Mouse (Mus musculus) thymus, adult 2 months (tissue): ENCODE data around the gene Mcl1. TPM values are rescaled to one million over a fixed set of nuclear protein-coding genes. Genes with fewer than 3 reads are reported as not detected.

Source experiments
- DNase-seq: peaks from one replicate; pipeline ENCODE4 v3.0.0; 2021
- H3K27ac ChIP-seq: fragments of 200-500 bp; 2 replicates; pipeline ENCODE4 v1.5.1; 2012; ENCODE audit warnings: low read length, control low read depth; ENCODE audit not compliant: control insufficient read depth, insufficient read depth
- H3K27me3 ChIP-seq: fragments of 200-500 bp; 2 replicates; pipeline ENCODE4 v1.6.1; 2012; ENCODE audit warnings: mild to moderate bottlenecking, low read length, moderate library complexity, mixed read lengths; ENCODE audit not compliant: control insufficient read depth, insufficient read depth
- H3K36me3 ChIP-seq: fragments of 200-500 bp; 2 replicates; pipeline ENCODE4 v1.6.1; 2012; ENCODE audit warnings: mild to moderate bottlenecking, low read length, moderate library complexity; ENCODE audit not compliant: control insufficient read depth, insufficient read depth
- H3K4me1 ChIP-seq: fragments of 200-500 bp; replicated peaks from 2 replicates; pipeline ENCODE4 v1.6.1; 2012; ENCODE audit warnings: low read length; ENCODE audit not compliant: control insufficient read depth, insufficient read depth
- H3K4me3 ChIP-seq: fragments of 200-500 bp; 2 replicates; pipeline ENCODE4 v1.5.1; 2012; ENCODE audit warnings: mild to moderate bottlenecking, low read length, control low read depth, moderate library complexity; ENCODE audit not compliant: control insufficient read depth, insufficient read depth
- CTCF ChIP-seq: fragments of 200-500 bp; IDR thresholded peaks from 2 replicates; pipeline ENCODE4 v1.5.1; 2012; ENCODE audit warnings: mild to moderate bottlenecking, control low read depth, low read length, moderate library complexity, borderline replicate concordance; ENCODE audit not compliant: control insufficient read depth, poor library complexity, insufficient read depth; ENCODE audit errors: extremely low read depth
- POLR2A ChIP-seq: fragments of 200-500 bp; IDR thresholded peaks from 2 replicates; pipeline ENCODE4 v1.6.1; 2012; ENCODE audit warnings: mild to moderate bottlenecking, low read length, control low read depth, moderate library complexity; ENCODE audit not compliant: control insufficient read depth, poor library complexity, insufficient read depth; ENCODE audit errors: extremely low read depth
- WGBS: fragments of 180-500 bp; shearing (Covaris S2); methylation state at CpG from one replicate; pipeline ENCODE4 v1.1.7; 2018; 5-methylcytosine and 5-hydroxymethylcytosine counted together
- polyA plus RNA-seq: library from polyadenylated mRNA; depleted of rRNA; stranded (reverse); fragments of >200 nt; gene quantifications from 2 replicates; pipeline ENCODE4 v1.2.3, GENCODE M21; 2012

The Mcl1 gene
- polyA plus RNA-seq, 1 experiment = 145 TPM

DNA sequence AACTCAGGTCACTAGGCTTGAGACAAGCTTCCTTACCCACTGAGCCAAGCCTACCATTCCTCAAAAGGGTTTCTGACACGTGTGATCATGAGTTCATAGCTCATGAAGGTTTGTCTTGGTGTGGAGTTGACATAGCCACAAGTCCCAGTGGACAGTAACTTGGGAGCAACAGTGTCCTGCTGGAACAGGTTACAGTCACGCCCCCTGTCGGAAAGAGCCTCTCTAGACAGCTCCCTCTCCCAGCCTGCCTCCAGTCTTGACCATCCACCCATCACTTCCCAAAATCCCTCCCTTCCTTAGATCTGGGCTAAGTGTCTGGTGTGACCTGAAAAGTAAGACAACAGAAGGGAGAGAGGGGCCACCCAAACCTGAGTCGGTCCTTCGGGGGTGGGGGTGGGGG, 24.3 kb downstream of the Mcl1 start:
- no peaks in the 10 kb centered on the region for H3K27me3 ChIP-seq
- no peak for TF ChIP-seq POLR2A
- TF ChIP-seq CTCF = no peak
- DNase-seq = no peak
- H3K36me3 ChIP-seq = no peaks in the 10 kb centered on the region
- no peak overlapping the region for H3K27ac ChIP-seq
- no peak overlapping the region for H3K4me3 ChIP-seq
- 92% methylated on average over 5 of the region's 5 CpGs for WGBS
- peaks cover 20% of the 10 kb centered on the region for H3K4me1 ChIP-seq

DNA sequence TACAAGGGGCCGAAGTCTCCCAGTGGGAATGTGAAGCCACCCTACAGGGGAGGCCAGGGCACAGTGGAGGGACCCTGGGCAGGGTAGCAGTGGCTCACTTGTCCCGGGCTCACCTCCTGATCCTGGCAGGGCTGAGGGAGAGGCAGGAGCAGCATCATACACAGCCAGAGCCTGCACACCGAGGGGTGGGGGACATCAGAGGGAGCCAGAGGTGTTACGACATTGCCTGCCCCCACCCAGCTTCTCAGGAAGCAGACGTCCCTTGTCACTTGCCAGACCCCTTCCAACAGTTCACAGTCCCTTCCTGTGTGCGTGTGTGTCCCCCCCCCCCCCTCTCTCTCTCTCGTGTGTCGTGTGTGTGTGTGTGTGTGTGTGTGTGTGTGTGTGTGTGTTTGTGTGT, 26.3 kb downstream of the Mcl1 start:
- peaks cover 23% of the 10 kb centered on the region for H3K4me1 ChIP-seq
- H3K27ac ChIP-seq = no peak overlapping the region
- TF ChIP-seq CTCF (no peak), POLR2A (no peak)
- 57% methylated on average over 7 of the region's 8 CpGs for WGBS
- no peaks in the 10 kb centered on the region for H3K27me3 ChIP-seq
- H3K4me3 ChIP-seq = no peak overlapping the region
- DNase-seq = no peak
- H3K36me3 ChIP-seq = no peaks in the 10 kb centered on the region

DNA sequence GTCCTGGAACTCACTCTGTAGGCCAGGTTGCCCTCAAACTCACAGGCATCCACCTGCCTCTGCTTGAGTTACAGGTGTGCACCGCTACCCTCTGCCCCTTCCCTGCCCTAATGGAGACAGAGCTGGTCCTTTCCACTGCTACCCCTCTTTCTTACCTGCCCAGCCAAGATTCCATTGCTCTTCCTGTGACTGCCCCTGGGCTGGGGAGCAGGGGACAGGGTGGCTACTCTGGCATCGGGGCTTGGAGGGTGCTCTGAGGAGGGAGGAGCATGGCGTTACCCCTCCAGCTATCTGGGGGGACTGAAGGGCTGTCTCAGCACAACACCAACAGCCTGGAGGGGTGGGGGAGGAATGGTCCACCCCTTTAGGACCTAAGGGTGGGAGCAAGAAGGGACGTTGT, 26.7 kb downstream of the Mcl1 start:
- no peak for DNase-seq

DNA sequence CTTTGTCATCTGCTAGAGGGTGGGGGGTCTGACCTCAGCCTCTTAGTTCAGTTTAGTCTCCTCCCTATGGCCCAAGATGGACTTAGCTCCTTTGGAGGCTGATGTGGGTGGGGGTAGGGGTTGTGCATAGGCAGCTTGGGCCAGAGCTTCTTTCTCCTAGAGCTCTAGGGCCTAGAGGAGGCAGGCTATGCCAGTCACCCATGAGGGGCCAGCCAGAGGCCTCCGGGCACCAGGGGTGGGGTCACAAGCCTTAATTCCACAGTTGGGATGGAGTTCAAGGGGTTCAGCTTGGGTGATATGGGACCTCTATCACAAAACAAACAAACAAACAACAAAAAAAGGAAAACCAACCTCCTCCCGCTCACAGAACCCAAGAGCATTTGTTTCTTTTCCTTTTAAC, 27.1 kb downstream of the Mcl1 start:
- Histone ChIP-seq H3K27me3 (no peaks in the 10 kb centered on the region), H3K36me3 (no peaks in the 10 kb centered on the region), H3K4me1 (peaks cover 23% of the 10 kb centered on the region), H3K27ac (no peak overlapping the region), H3K4me3 (no peak overlapping the region)
- DNase-seq = no peak
- TF ChIP-seq POLR2A (no peak), CTCF (no peak)
- 93% methylated on average over 2 of the region's 2 CpGs for WGBS

More for the DNA sequence above, 26.7 kb downstream of the Mcl1 start:
- Histone ChIP-seq H3K27me3 (no peaks in the 10 kb centered on the region), H3K4me3 (no peak overlapping the region), H3K4me1 (peaks cover 23% of the 10 kb centered on the region), H3K27ac (no peak overlapping the region), H3K36me3 (no peaks in the 10 kb centered on the region)
- 91% methylated on average over 4 of the region's 4 CpGs for WGBS
- TF ChIP-seq POLR2A = no peak
- no peak for TF ChIP-seq CTCF

DNA sequence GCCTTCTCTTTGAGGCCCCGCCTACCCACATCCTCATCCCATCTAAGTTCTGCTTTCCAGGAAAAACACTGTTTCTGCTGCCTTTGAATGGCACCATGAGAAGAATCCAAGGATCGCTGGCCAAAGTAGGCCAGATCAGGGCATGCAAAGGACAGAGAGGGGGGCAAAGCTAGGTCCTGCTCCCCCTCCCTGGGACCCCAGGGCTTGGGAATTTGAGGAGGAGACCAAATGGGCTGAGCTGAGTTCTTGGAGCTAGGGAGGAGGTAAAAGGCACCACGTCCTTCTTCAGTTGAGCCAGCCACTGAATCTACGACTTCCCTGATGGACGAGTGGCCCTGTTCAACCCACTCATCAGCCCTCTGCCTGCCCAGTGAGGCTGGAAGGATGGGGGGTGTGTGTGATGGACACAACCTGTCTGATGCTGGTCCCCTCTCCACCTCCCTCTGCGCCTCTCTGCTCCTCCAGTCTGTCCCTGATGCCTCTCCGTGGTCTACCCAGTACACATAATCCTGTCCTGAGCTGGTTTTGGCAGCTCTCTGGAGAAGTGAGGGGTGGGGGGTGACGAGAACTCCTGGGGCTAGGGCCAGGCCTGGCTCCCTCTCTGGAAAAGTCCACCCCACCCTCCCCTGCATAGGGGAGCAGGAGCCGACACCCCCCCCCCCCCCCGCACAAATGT, 28.0 kb downstream of the Mcl1 start:
- no peak overlapping the region for H3K4me3 ChIP-seq

DNA sequence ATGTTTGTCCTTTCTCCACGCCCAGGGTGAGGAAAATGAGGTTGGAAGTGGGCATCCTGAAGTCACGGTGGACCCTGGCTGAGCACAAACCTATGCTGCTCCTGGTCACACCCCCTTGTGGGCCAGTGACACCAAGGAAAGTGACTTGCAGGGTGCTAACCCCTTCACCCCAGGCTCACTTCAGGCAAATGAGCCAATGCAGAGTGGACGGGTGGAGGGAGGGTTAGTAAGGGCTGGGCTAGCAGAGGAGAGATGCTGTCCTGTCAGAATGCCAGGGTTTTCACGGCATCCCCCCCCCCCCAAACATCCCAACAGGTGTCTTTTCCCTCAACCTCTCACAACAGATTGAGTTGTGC, 28.6 kb downstream of the Mcl1 start:
- Histone ChIP-seq H3K36me3 (no peaks in the 10 kb centered on the region), H3K4me1 (peaks cover 11% of the 10 kb centered on the region), H3K27ac (no peak overlapping the region), H3K4me3 (no peak overlapping the region), H3K27me3 (no peaks in the 10 kb centered on the region)
- TF ChIP-seq CTCF = no peak
- TF ChIP-seq POLR2A = no peak
- DNase-seq = no peak
- WGBS = 60% methylated on average over 4 of the region's 4 CpGs

More for the DNA sequence above, 28.0 kb downstream of the Mcl1 start:
- no peaks in the 10 kb centered on the region for H3K27me3 ChIP-seq
- 85% methylated on average over 10 of the region's 10 CpGs for WGBS
- H3K27ac ChIP-seq = no peak overlapping the region
- peaks cover 14% of the 10 kb centered on the region for H3K4me1 ChIP-seq
- TF ChIP-seq CTCF (no peak), POLR2A (no peak)
- H3K36me3 ChIP-seq = no peaks in the 10 kb centered on the region
- DNase-seq = no peak
